Mouse (Mus musculus) forebrain, embryonic 16.5 days (tissue): ENCODE data around the gene Slc25a21. TPM values are rescaled to one million over a fixed set of nuclear protein-coding genes. Genes with fewer than 3 reads are reported as not detected.

ENCODE experiments used
- polyA plus RNA-seq: library from polyadenylated mRNA; unstranded; fragments of >200 nt; fragmentation: Nextera tagmentation; extraction: Ambion mirVana; gene quantifications from 2 replicates; pipeline ENCODE4 v1.2.1, GENCODE M21; 2015

Slc25a21 gene
- polyA plus RNA-seq, 1 experiment from 2014 or later = not detected

Other genes starting within 250 kb of the Slc25a21 start
- 39.2 and 46.6 TPM in 2 replicates for gene Prps1l3, start 32.9 kb upstream of the Slc25a21 start, polyA plus RNA-seq
- gene Mipol1, start 33.0 kb upstream of the Slc25a21 start, polyA plus RNA-seq = 6.6 and 7.5 TPM in 2 replicates